Mouse (Mus musculus) liver, embryonic 13.5 days (tissue): ENCODE measurements around the gene Hdac4. TPM values are rescaled to one million over a fixed set of nuclear protein-coding genes. Genes with fewer than 3 reads are reported as not detected.

Source experiments
- ATAC-seq: fragments of 200-750 bp; cut with Nextera tagmentation; 2 replicates; pipeline ENCODE4 v1.8.0; 2017; ENCODE audit warnings: low read depth, mild to moderate bottlenecking, moderate number of reproducible peaks, moderate library complexity
- DNase-seq: peaks from one replicate; pipeline ENCODE4 v3.0.0; 2022
- H3K27ac ChIP-seq: fragments of 300-500 bp; sonication (generic); 2 replicates; pipeline ENCODE4 v1.5.1; 2015; ENCODE audit warnings: moderate library complexity, mild to moderate bottlenecking, inconsistent platforms
- H3K27me3 ChIP-seq: fragments of 300-500 bp; sonication (generic); 2 replicates; pipeline ENCODE4 v1.6.1; 2015; ENCODE audit warnings: mild to moderate bottlenecking, inconsistent platforms
- H3K36me3 ChIP-seq: fragments of 300-500 bp; sonication (generic); 2 replicates; pipeline ENCODE4 v1.6.1; 2015; ENCODE audit warnings: mild to moderate bottlenecking, inconsistent platforms
- H3K4me1 ChIP-seq: fragments of 300-500 bp; sonication (generic); replicated peaks from 2 replicates; pipeline ENCODE4 v1.6.1; 2015; ENCODE audit warnings: inconsistent platforms
- H3K4me2 ChIP-seq: fragments of 300-500 bp; sonication (generic); 2 replicates; pipeline ENCODE4 v1.6.1; 2015; ENCODE audit warnings: inconsistent platforms, mild to moderate bottlenecking, moderate library complexity
- H3K4me3 ChIP-seq: fragments of 300-500 bp; sonication (generic); replicated peaks from 2 replicates; pipeline ENCODE4 v1.5.1; 2015; ENCODE audit warnings: mild to moderate bottlenecking, inconsistent platforms
- H3K9ac ChIP-seq: fragments of 300-500 bp; sonication (generic); 2 replicates; pipeline ENCODE4 v1.6.1; 2015; ENCODE audit warnings: mild to moderate bottlenecking, inconsistent platforms
- H3K9me3 ChIP-seq: fragments of 300-500 bp; sonication (generic); replicated peaks from 2 replicates; pipeline ENCODE4 v1.6.1; 2016; ENCODE audit warnings: inconsistent platforms
- WGBS: fragments of 180-500 bp; shearing (Covaris S2); methylation state at CpG from one replicate; pipeline ENCODE4 v1.1.7; 2015; ENCODE audit not compliant: insufficient replicate concordance; 5-methylcytosine and 5-hydroxymethylcytosine counted together
- polyA plus RNA-seq: library from polyadenylated mRNA; unstranded; fragments of >200 nt; fragmentation: Nextera tagmentation; extraction: Ambion mirVana; gene quantifications from 2 replicates; pipeline ENCODE4 v1.2.1, GENCODE M21; 2015

The Hdac4 gene
- polyA plus RNA-seq, 1 experiment from 2014 or later = 3.9 TPM

- no peak overlapping the region for H3K9ac ChIP-seq
- peaks cover 13% of the 10 kb centered on the region for H3K4me1 ChIP-seq
- 67% methylated on average over 6 of the region's 6 CpGs for WGBS
- H3K9me3 ChIP-seq = no peaks in the 10 kb centered on the region
- H3K4me3 ChIP-seq = no peak overlapping the region
- H3K36me3 ChIP-seq = no peaks in the 10 kb centered on the region
- H3K27me3 ChIP-seq = no peaks in the 10 kb centered on the region
- ATAC-seq (no peak), DNase-seq (no peak)
- H3K4me2 ChIP-seq = no peak overlapping the region
- no peak overlapping the region for H3K27ac ChIP-seq
Observed at GRCm38 (mm10) chr1:92075312-92075711, 120.2 kb downstream of the Hdac4 start.

- H3K36me3 ChIP-seq = no peaks in the 10 kb centered on the region
- no peak overlapping the region for H3K4me3 ChIP-seq
- WGBS = 83% methylated on average over 3 of the region's 3 CpGs
- H3K27me3 ChIP-seq = no peaks in the 10 kb centered on the region
- H3K9ac ChIP-seq = no peak overlapping the region
- peaks cover 6% of the 10 kb centered on the region for H3K4me1 ChIP-seq
- H3K9me3 ChIP-seq = no peaks in the 10 kb centered on the region
- no peak for ATAC-seq
- H3K4me2 ChIP-seq = no peak overlapping the region
- H3K27ac ChIP-seq = no peak overlapping the region
- no peak for DNase-seq
Observed at GRCm38 (mm10) chr1:92074655-92075054, 120.8 kb downstream of the Hdac4 start.

- ATAC-seq (no peak), DNase-seq (no peak)
- Histone ChIP-seq H3K27me3 (no peaks in the 10 kb centered on the region), H3K36me3 (no peaks in the 10 kb centered on the region), H3K9me3 (no peaks in the 10 kb centered on the region), H3K4me2 (no peak overlapping the region), H3K4me1 (no peaks in the 10 kb centered on the region; the same call in 1 of the 2 replicates), H3K27ac (no peak overlapping the region), H3K4me3 (no peak overlapping the region), H3K9ac (no peak overlapping the region)
- 67% methylated on average over 2 of the region's 2 CpGs for WGBS
Observed at GRCm38 (mm10) chr1:92069932-92070677, 125.4 kb downstream of the Hdac4 start.

- ATAC-seq (no peak), DNase-seq (no peak)
- Histone ChIP-seq H3K4me3 (no peak overlapping the region), H3K36me3 (no peaks in the 10 kb centered on the region), H3K4me2 (no peak overlapping the region), H3K9ac (no peak overlapping the region), H3K27me3 (no peaks in the 10 kb centered on the region), H3K27ac (no peak overlapping the region), H3K4me1 (no peaks in the 10 kb centered on the region), H3K9me3 (no peaks in the 10 kb centered on the region)
- 91% methylated on average over 7 of the region's 7 CpGs for WGBS
Observed at GRCm38 (mm10) chr1:92069464-92069863, 126.0 kb downstream of the Hdac4 start.

- no peak for DNase-seq
- WGBS = 55% methylated on average over 5 of the region's 5 CpGs
- ATAC-seq = no peak
- Histone ChIP-seq H3K4me2 (no peak overlapping the region), H3K9ac (no peak overlapping the region), H3K4me3 (no peak overlapping the region), H3K9me3 (no peaks in the 10 kb centered on the region), H3K36me3 (no peaks in the 10 kb centered on the region), H3K4me1 (peaks cover 2% of the 10 kb centered on the region; the same call in 1 of the 2 replicates), H3K27ac (no peak overlapping the region), H3K27me3 (no peaks in the 10 kb centered on the region)
Observed at GRCm38 (mm10) chr1:92064307-92064706, 131.2 kb downstream of the Hdac4 start.

- Histone ChIP-seq H3K9ac (no peak overlapping the region), H3K27me3 (no peaks in the 10 kb centered on the region), H3K4me1 (peaks cover 2% of the 10 kb centered on the region; the same call in 1 of the 2 replicates), H3K4me2 (no peak overlapping the region), H3K4me3 (no peak overlapping the region), H3K27ac (no peak overlapping the region), H3K9me3 (no peaks in the 10 kb centered on the region), H3K36me3 (no peaks in the 10 kb centered on the region)
- DNase-seq = no peak
- ATAC-seq = no peak
- WGBS = 78% methylated on average over 3 of the region's 3 CpGs
Observed at GRCm38 (mm10) chr1:92063271-92063670, 132.2 kb downstream of the Hdac4 start.

- H3K4me3 ChIP-seq = no peak overlapping the region
- ATAC-seq = no peak
- peaks cover 2% of the 10 kb centered on the region; the same call in 1 of the 2 replicates for H3K4me1 ChIP-seq
- H3K9ac ChIP-seq = no peak overlapping the region
- H3K36me3 ChIP-seq = no peaks in the 10 kb centered on the region
- no peaks in the 10 kb centered on the region for H3K27me3 ChIP-seq
- DNase-seq = no peak
- no peaks in the 10 kb centered on the region for H3K9me3 ChIP-seq
- H3K27ac ChIP-seq = no peak overlapping the region
- no peak overlapping the region for H3K4me2 ChIP-seq
- WGBS = 65% methylated on average over 8 of the region's 8 CpGs
Observed at GRCm38 (mm10) chr1:92061198-92062073, 134.1 kb downstream of the Hdac4 start.

GRCm38 (mm10) chr1:92060532-92061064, 134.9 kb downstream of the Hdac4 start:
- ATAC-seq (no peak), DNase-seq (no peak)
- no peaks in the 10 kb centered on the region for H3K36me3 ChIP-seq
- peaks cover 2% of the 10 kb centered on the region; the same call in 1 of the 2 replicates for H3K4me1 ChIP-seq
- no peak overlapping the region for H3K4me2 ChIP-seq
- no peak overlapping the region for H3K27ac ChIP-seq
- no peaks in the 10 kb centered on the region for H3K9me3 ChIP-seq
- H3K4me3 ChIP-seq = no peak overlapping the region
- 35% methylated on average over 4 of the region's 4 CpGs for WGBS
- no peak overlapping the region for H3K9ac ChIP-seq
- no peaks in the 10 kb centered on the region for H3K27me3 ChIP-seq

GRCm38 (mm10) chr1:92059571-92059970, 135.9 kb downstream of the Hdac4 start:
- WGBS = 67% methylated on average over 1 of the region's 1 CpGs
- no peak overlapping the region for H3K4me2 ChIP-seq
- peaks cover 6% of the 10 kb centered on the region; the same call in 1 of the 2 replicates for H3K4me1 ChIP-seq
- H3K27ac ChIP-seq = no peak overlapping the region
- no peaks in the 10 kb centered on the region for H3K36me3 ChIP-seq
- no peaks in the 10 kb centered on the region for H3K27me3 ChIP-seq
- H3K4me3 ChIP-seq = no peak overlapping the region
- ATAC-seq (no peak), DNase-seq (no peak)
- no peaks in the 10 kb centered on the region for H3K9me3 ChIP-seq
- no peak overlapping the region for H3K9ac ChIP-seq

GRCm38 (mm10) chr1:92058731-92059425, 136.6 kb downstream of the Hdac4 start:
- H3K4me3 ChIP-seq = no peak overlapping the region
- no peaks in the 10 kb centered on the region for H3K36me3 ChIP-seq
- no peaks in the 10 kb centered on the region for H3K27me3 ChIP-seq
- H3K9me3 ChIP-seq = no peaks in the 10 kb centered on the region
- no peak overlapping the region for H3K27ac ChIP-seq
- peaks cover 6% of the 10 kb centered on the region; the same call in 1 of the 2 replicates for H3K4me1 ChIP-seq
- 31% methylated on average over 5 of the region's 5 CpGs for WGBS
- DNase-seq = no peak
- no peak for ATAC-seq
- H3K9ac ChIP-seq = no peak overlapping the region
- H3K4me2 ChIP-seq = no peak overlapping the region

GRCm38 (mm10) chr1:92057068-92057467, 138.4 kb downstream of the Hdac4 start:
- Histone ChIP-seq H3K27ac (no peak overlapping the region), H3K9me3 (no peaks in the 10 kb centered on the region), H3K36me3 (no peaks in the 10 kb centered on the region), H3K4me2 (no peak overlapping the region), H3K4me3 (no peak overlapping the region), H3K4me1 (peaks cover 17% of the 10 kb centered on the region; the same call in 1 of the 2 replicates), H3K9ac (no peak overlapping the region), H3K27me3 (no peaks in the 10 kb centered on the region)
- WGBS = 76% methylated on average over 3 of the region's 3 CpGs
- ATAC-seq (no peak), DNase-seq (no peak)
